Mouse (Mus musculus) midbrain, postnatal 0 days (tissue): ENCODE data around the gene Ada. TPM values are rescaled to one million over a fixed set of nuclear protein-coding genes. Genes with fewer than 3 reads are reported as not detected.
"Not testable (repeated sequence)": the region's sequence is repeated elsewhere in the genome, so short reads cannot be mapped to it uniquely, and the experiment has no call there.

Source experiments
- ATAC-seq: fragments of 200-750 bp; cut with Nextera tagmentation; 2 replicates; pipeline ENCODE4 v1.8.0; 2017; ENCODE audit warnings: moderate number of reproducible peaks, mild to moderate bottlenecking, moderate TSS enrichment, moderate library complexity; ENCODE audit not compliant: low FRiP score
- DNase-seq: peaks from one replicate; pipeline ENCODE4 v3.0.0-alpha.2; 2015; ENCODE audit warnings: low spot score
- H3K27ac ChIP-seq: fragments of 300-500 bp; sonication (generic); 2 replicates; pipeline ENCODE4 v1.5.1; 2014; ENCODE audit warnings: low read depth, mild to moderate bottlenecking, low read length, mixed read lengths
- H3K27me3 ChIP-seq: fragments of 300-500 bp; sonication (generic); 2 replicates; pipeline ENCODE4 v1.6.1; 2014; ENCODE audit warnings: low read length, control low read depth, mixed read lengths; ENCODE audit not compliant: insufficient read depth
- H3K36me3 ChIP-seq: fragments of 300-500 bp; sonication (generic); 2 replicates; pipeline ENCODE4 v1.6.1; 2014; ENCODE audit warnings: low read length, control low read depth, mixed read lengths; ENCODE audit not compliant: insufficient read depth
- H3K4me1 ChIP-seq: fragments of 300-500 bp; sonication (generic); 2 replicates; pipeline ENCODE4 v1.6.1; 2014; ENCODE audit warnings: mild to moderate bottlenecking, control low read depth, antibody characterized with exemption, low read length, mixed read lengths; ENCODE audit not compliant: insufficient read depth
- H3K4me2 ChIP-seq: fragments of 300-500 bp; sonication (generic); 2 replicates; pipeline ENCODE4 v1.6.1; 2014; ENCODE audit warnings: low read depth, mild to moderate bottlenecking, low read length, mixed read lengths; ENCODE audit not compliant: poor library complexity, severe bottlenecking
- H3K4me3 ChIP-seq: fragments of 300-500 bp; sonication (generic); 2 replicates; pipeline ENCODE4 v1.5.1; 2014; ENCODE audit warnings: low read depth, mild to moderate bottlenecking, low read length, moderate library complexity
- H3K9ac ChIP-seq: fragments of 300-500 bp; sonication (generic); replicated peaks from 2 replicates; pipeline ENCODE4 v1.6.1; 2014; ENCODE audit warnings: mild to moderate bottlenecking, low read length, moderate library complexity, mixed read lengths; ENCODE audit not compliant: poor library complexity, severe bottlenecking
- H3K9me3 ChIP-seq: fragments of 300-500 bp; sonication (generic); 2 replicates; pipeline ENCODE4 v1.6.1; 2016; ENCODE audit warnings: low read length, control low read depth
- CTCF ChIP-seq: IDR thresholded peaks from 2 replicates; pipeline ENCODE4 v1.5.1; 2016; ENCODE audit warnings: antibody characterized with exemption, mild to moderate bottlenecking
- WGBS: fragments of 180-500 bp; shearing (Covaris S2); extraction: QIAGEN DNeasy Blood & Tissue Kit; methylation state at CpG from one replicate; pipeline ENCODE4 v1.1.7; 2014; 5-methylcytosine and 5-hydroxymethylcytosine counted together
- polyA plus RNA-seq: library from polyadenylated mRNA; unstranded; fragments of >200 nt; fragmentation: Nextera tagmentation; extraction: Ambion mirVana; gene quantifications from 2 replicates; pipeline ENCODE4 v1.2.1, GENCODE M21; 2015
- total RNA-seq: library from RNA; depleted of rRNA; stranded (reverse); fragments of >200 nt; gene quantifications from 2 replicates; pipeline ENCODE4 v1.2.3, GENCODE M21; 2014

Gene Ada
- total and polyA plus RNA-seq, 2 experiments from 2014 or later = 1.4 to 3.7 TPM

- H3K4me2 ChIP-seq = no peak overlapping the region
- TF ChIP-seq CTCF = no peak
- DNase-seq = no peak
- no peaks in the 10 kb centered on the region for H3K36me3 ChIP-seq
- H3K27me3 ChIP-seq = no peaks in the 10 kb centered on the region
- 83% methylated on average over 3 of the region's 3 CpGs for WGBS
- no peak overlapping the region for H3K27ac ChIP-seq
- H3K4me1 ChIP-seq = no peaks in the 10 kb centered on the region; the same call in 1 of the 2 replicates
- no peaks in the 10 kb centered on the region for H3K9me3 ChIP-seq
- no peak overlapping the region for H3K4me3 ChIP-seq
- ATAC-seq = no peak
- H3K9ac ChIP-seq = no peak overlapping the region
Measured at GRCm38 (mm10) chr2:163692873-163693612, 57.0 kb downstream of the Ada start.

DNA sequence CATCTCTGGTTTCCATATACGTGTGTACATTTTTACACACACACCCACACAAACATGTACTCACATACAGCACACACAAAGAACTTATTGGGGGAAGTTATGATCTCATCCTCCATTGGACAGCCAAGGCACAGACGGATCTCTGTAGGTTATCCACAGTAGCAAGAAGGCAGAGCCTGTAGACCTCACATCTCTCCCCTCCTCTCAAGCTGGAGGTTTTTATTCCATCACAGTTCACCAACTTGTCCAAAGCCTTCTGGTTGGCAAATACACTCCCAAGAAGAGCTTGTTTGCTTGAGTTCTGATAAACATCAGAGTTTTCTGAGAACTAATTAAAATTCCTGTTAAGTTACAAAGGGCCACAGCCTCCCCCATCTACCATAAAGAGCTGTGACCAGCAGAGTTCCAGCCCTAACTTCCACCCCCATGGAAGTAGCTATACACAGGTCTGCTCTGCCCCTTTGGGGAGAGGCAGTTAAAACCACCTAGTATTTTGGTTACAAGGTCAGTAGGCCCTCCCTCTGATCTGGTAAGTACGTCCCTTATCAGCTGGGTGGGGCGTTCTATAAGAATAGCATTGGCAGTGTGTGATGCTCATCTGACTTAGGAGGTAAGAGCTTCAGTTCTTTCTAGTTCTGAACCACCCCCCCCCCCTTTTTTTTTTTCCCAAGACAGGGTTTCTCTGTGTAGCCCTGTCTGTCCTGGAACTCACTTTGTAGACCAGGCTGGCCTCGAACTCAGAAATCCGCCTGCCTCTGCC is 58.0 kb downstream of the Ada start:
- ATAC-seq = no peak
- WGBS = 90% methylated on average over 6 of the region's 6 CpGs
- Histone ChIP-seq H3K27me3 (no peaks in the 10 kb centered on the region), H3K9ac (no peak overlapping the region), H3K4me3 (no peak overlapping the region), H3K36me3 (no peaks in the 10 kb centered on the region), H3K27ac (no peak overlapping the region), H3K9me3 (no peaks in the 10 kb centered on the region), H3K4me2 (no peak overlapping the region), H3K4me1 (no peaks in the 10 kb centered on the region; the same call in 1 of the 2 replicates)
- no peak for DNase-seq
- TF ChIP-seq CTCF = no peak

DNA sequence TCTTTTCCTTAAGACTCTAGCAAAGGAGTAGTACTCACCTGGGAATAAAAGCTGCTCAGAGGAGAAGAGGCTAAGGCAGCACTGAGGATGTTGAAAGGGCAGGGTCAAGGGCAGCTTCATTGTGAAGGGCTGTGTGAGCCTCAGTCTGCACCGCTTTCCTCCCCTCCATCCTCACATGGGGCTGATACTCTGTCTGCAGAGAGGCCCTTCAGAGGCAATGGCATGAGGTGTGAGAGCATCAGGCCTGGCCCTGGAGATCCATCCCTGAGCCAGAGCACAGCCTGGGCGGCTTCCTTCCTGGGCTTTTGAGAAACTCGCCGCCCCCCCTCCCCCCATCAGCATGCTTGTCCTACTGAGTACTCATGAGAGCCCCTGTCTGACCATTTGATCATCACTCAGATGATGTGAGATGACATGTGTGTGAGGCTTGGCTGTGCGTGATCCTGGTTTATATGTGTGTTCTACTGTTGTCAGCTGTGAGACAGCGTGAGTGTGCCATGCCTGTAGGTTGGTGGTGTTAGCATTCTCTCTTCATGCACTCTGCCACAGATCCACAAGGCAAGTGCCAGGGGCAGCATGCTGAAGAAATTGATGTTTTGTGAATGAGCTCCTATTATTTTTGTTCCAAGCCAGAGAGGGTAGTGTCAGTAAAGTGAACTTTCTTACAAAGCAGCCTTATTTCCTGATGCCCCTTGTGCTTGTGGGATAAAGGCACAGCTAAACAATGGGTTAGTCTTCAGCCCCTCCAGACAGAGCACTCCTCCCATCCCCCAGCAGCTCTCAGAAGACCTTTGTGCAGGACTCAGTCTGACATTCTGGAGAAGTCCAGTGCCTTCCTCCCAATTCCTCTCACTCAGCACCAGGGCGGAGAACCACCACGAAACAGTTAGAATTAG is 59.4 kb downstream of the Ada start:
- no peaks in the 10 kb centered on the region for H3K36me3 ChIP-seq
- DNase-seq = peak; percentile 34
- H3K9me3 ChIP-seq = no peaks in the 10 kb centered on the region
- H3K4me2 ChIP-seq = no peak overlapping the region
- no peak for ATAC-seq
- H3K27me3 ChIP-seq = no peaks in the 10 kb centered on the region
- 58% methylated on average over 8 of the region's 8 CpGs for WGBS
- TF ChIP-seq CTCF = no peak
- H3K4me1 ChIP-seq = peaks cover 6% of the 10 kb centered on the region; the same call in 1 of the 2 replicates
- H3K9ac ChIP-seq = peak overlapping the region; percentile 39; the same call in 1 of the 2 replicates
- no peak overlapping the region for H3K27ac ChIP-seq
- H3K4me3 ChIP-seq = no peak overlapping the region

DNA sequence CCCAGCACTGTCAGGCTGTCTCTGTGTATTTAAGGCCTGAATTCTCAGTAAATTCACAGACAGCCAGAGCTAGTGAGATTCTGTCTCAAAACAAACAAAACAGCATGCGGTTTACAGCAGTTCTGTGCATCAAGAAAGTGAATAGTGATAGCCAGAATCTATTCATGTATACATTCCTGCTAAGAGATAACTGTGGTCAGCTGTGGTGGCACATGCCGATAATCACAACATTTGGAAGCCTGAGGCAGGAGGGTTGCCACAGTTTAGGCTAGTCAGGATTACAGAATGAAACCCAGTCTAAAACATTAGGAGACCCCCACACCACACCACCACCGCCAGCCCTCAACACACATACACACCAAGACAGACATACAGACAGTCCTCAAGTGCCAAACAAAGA is 60.3 kb downstream of the Ada start:
- Histone ChIP-seq H3K36me3 (no peaks in the 10 kb centered on the region), H3K4me1 (peaks cover 10% of the 10 kb centered on the region; the same call in 1 of the 2 replicates), H3K27ac (peak overlapping the region; percentile 32; the same call in 1 of the 2 replicates), H3K9me3 (no peaks in the 10 kb centered on the region), H3K27me3 (no peaks in the 10 kb centered on the region), H3K9ac (no peak overlapping the region), H3K4me3 (no peak overlapping the region), H3K4me2 (no peak overlapping the region)
- DNase-seq = no peak
- 82% methylated on average over 3 of the region's 3 CpGs for WGBS
- no peak for TF ChIP-seq CTCF
- no peak for ATAC-seq

GRCm38 (mm10) chr2:163688377-163688776 is 61.7 kb downstream of the Ada start:
- H3K4me3 ChIP-seq, H3K9ac ChIP-seq, H3K27me3 ChIP-seq, DNase-seq, H3K4me2 ChIP-seq, ATAC-seq, H3K36me3 ChIP-seq, H3K9me3 ChIP-seq, H3K27ac ChIP-seq: not testable (repeated sequence)
- peaks cover 10% of the 10 kb centered on the region; the same call in 1 of the 2 replicates for H3K4me1 ChIP-seq
- 90% methylated on average over 1 of the region's 1 CpGs for WGBS
